Mouse (Mus musculus): ENCODE results near the gene Gpn3.
"Not testable (repeated sequence)": the region's sequence is repeated elsewhere in the genome, so short reads cannot be mapped to it uniquely, and the experiment has no call there.

The Gpn3 gene

GRCm38 (mm10) chr5:122391178-122391785 is 19.6 kb downstream of the Gpn3 start:
- no peak for DNase-seq

- DNase-seq: peak; percentile 92
Observed at GRCm38 (mm10) chr5:122391786-122392180, 20.1 kb downstream of the Gpn3 start, which contains the start of gene Arpc3. Gene Arpc3, plus strand, starts transcription at chr5:122391878.

GRCm38 (mm10) chr5:122392227-122393004 is 20.7 kb downstream of the Gpn3 start:
- DNase-seq: peak; percentile 49

GRCm38 (mm10) chr5:122393887-122394286 is 22.2 kb downstream of the Gpn3 start:
- DNase-seq: peak; percentile 80

GRCm38 (mm10) chr5:122396791-122397190 is 25.1 kb downstream of the Gpn3 start:
- DNase-seq: no peak

GRCm38 (mm10) chr5:122397495-122397894 is 25.8 kb downstream of the Gpn3 start:
- no peak for DNase-seq

GRCm38 (mm10) chr5:122399871-122400270 is 28.2 kb downstream of the Gpn3 start:
- DNase-seq: no peak

GRCm38 (mm10) chr5:122400628-122401302 is 29.1 kb downstream of the Gpn3 start:
- no peak for DNase-seq

- peak; percentile 63 for DNase-seq
Observed at GRCm38 (mm10) chr5:122401303-122401640, 29.6 kb downstream of the Gpn3 start.

GRCm38 (mm10) chr5:122402160-122402559 is 30.5 kb downstream of the Gpn3 start:
- DNase-seq: no peak

- no peak for DNase-seq
Observed at GRCm38 (mm10) chr5:122402772-122403171, 31.1 kb downstream of the Gpn3 start.

GRCm38 (mm10) chr5:122403362-122403761 is 31.7 kb downstream of the Gpn3 start:
- no peak for DNase-seq

- no peak for DNase-seq
Observed at GRCm38 (mm10) chr5:122405537-122405936, 33.9 kb downstream of the Gpn3 start.

GRCm38 (mm10) chr5:122409692-122410645 is 38.3 kb downstream of the Gpn3 start:
- DNase-seq: peak; percentile 25

GRCm38 (mm10) chr5:122411892-122412291 is 40.2 kb downstream of the Gpn3 start:
- DNase-seq: no peak

GRCm38 (mm10) chr5:122412826-122413225 is 41.1 kb downstream of the Gpn3 start:
- no peak for DNase-seq

- DNase-seq: no peak
Observed at GRCm38 (mm10) chr5:122414351-122414750, 42.7 kb downstream of the Gpn3 start.

- no peak for DNase-seq
Observed at GRCm38 (mm10) chr5:122415465-122415864, 43.8 kb downstream of the Gpn3 start.

- DNase-seq: not testable (repeated sequence)
Observed at GRCm38 (mm10) chr5:122420676-122421075, 49.0 kb downstream of the Gpn3 start.

GRCm38 (mm10) chr5:122421271-122422068 is 49.8 kb downstream of the Gpn3 start, which contains the start of gene Anapc7:
Gene Anapc7, plus strand, starts transcription at chr5:122421693.
- DNase-seq: peak; percentile 31

- peak; percentile 94 for DNase-seq
Observed at GRCm38 (mm10) chr5:122422071-122422964, 50.6 kb downstream of the Gpn3 start.
